Mouse (Mus musculus): ENCODE data around the gene Vstm5.
"Not testable (repeated sequence)": the region's sequence is repeated elsewhere in the genome, so short reads cannot be mapped to it uniquely, and the experiment has no call there.

The Vstm5 gene

DNA sequence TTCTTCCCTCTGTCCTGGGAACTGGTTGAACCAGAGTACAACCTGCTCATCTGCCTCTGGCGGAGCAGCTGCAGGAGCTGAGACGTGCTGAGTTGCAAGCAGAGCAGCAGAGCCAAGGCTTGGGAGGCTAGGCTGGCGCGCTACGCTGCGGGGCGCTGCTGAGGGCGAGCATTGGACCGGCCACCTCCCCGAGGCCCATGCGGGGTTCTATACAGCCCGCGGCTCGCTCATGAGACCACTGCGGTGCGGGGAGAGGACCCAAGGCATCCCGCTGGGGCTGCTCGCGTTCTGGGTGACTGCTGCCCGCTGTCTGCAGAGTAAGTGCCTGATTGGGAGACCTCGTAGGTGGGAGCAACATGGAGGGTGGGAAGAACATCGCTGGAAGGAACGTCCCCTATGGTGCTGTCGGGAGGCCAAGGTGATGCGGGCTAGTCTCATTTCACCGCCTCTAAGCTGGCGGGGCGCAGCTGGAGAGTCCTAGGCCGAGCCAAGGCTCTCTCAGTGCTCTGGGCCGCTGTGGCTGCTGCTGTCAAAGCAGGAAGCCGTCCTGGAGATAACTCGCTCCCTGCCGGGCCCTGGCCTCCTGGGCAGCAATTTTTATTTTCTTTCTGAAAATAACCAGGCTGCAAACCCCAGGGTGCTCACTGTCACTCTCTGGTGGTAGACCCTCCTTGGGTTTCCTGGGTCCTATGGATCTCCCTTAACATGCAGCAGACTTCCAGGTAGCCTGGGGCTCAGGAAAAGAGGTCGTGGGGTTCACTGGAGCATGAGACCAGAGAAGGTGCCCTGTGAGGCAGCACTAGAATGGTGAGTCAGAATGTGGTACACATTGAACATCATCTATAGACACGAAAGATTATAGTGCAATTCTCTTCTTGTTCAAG, at the start of gene Vstm5:
TSS of gene Vstm5 (plus strand) at position 4 of the 884 bp plus-strand sequence.
- peak; percentile 68 for DNase-seq (ENCODE audit: low spot score)

DNA sequence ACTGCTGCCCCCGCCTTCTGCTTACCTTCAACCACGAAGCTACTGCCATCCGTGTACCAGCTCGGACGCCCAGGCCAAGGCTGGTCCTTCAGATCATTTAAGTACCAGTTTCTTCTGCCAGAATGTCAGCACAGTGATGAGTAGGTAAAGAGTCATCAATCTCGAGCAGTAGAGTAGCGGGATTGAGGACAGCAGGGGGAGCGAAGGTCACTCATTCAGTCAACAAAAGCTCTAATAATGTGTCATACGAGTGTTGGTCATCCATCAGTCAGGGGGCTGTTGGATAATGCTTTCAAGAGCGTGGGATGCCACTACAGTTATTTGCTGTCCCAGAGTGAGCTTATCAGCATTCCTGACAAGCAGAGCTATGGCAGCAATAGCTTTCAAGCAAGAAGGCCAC, 44.0 kb upstream of the Vstm5 start:
- DNase-seq (ENCODE audit: low spot score) = not testable (repeated sequence)

DNA sequence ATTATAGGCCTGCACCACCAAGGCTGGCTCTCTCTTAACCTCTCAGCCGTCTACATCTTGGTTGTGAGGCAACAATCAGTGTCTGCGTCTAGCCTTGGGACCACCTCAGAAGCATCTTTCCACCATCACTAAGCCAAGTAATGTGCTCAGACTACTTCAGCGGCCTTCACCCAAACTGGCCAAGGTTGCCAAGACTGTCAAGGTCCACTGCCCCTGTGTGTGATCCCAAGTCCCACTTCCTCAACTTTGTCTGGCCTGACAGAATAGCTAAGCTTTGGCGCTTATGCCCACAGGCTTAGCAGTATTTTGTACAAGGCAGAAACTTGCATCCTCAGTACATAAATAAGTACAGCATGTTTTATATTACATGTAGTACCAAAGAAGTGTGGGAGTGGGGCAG, 32.2 kb upstream of the Vstm5 start:
- no peak for DNase-seq (ENCODE audit: low spot score)

GRCm38 (mm10) chr9:15209320-15209719, 29.5 kb upstream of the Vstm5 start:
- DNase-seq (ENCODE audit: low spot score) = no peak

- peak; percentile 17 for DNase-seq (ENCODE audit: low spot score)
These were observed 27.0 kb upstream of the Vstm5 start for GRCm38 (mm10) chr9:15211876-15212275.

DNA sequence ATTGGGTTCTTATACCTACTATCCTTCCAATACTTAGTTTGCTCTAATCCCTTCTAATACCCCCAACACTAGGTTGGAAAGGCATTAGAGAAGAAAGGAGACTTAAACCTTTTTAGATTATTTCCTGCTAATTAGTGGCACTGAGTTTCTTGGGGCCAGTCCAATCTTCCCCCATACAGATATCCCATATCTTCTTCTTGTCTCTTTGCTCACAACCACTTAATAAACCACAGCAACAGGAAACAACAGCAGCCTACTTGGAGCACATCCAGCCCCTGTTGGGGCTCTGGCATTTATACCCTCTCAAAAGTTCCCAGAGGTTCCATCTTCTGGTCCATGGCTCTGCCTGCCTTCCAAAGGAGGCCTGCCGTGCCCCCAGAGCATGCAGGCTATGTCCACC, 25.1 kb upstream of the Vstm5 start:
- DNase-seq (ENCODE audit: low spot score) = no peak

GRCm38 (mm10) chr9:15224912-15225311, 13.9 kb upstream of the Vstm5 start:
- DNase-seq (ENCODE audit: low spot score) = no peak

- no peak for DNase-seq (ENCODE audit: low spot score)
These were observed 6.4 kb upstream of the Vstm5 start for GRCm38 (mm10) chr9:15232445-15232844.

GRCm38 (mm10) chr9:15233604-15234003, 5.2 kb upstream of the Vstm5 start:
- no peak for DNase-seq (ENCODE audit: low spot score)

GRCm38 (mm10) chr9:15235986-15236385, 2.9 kb upstream of the Vstm5 start:
- no peak for DNase-seq (ENCODE audit: low spot score)

GRCm38 (mm10) chr9:15237516-15238296, 1.1 kb upstream of the Vstm5 start:
- DNase-seq (ENCODE audit: low spot score) = no peak

DNA sequence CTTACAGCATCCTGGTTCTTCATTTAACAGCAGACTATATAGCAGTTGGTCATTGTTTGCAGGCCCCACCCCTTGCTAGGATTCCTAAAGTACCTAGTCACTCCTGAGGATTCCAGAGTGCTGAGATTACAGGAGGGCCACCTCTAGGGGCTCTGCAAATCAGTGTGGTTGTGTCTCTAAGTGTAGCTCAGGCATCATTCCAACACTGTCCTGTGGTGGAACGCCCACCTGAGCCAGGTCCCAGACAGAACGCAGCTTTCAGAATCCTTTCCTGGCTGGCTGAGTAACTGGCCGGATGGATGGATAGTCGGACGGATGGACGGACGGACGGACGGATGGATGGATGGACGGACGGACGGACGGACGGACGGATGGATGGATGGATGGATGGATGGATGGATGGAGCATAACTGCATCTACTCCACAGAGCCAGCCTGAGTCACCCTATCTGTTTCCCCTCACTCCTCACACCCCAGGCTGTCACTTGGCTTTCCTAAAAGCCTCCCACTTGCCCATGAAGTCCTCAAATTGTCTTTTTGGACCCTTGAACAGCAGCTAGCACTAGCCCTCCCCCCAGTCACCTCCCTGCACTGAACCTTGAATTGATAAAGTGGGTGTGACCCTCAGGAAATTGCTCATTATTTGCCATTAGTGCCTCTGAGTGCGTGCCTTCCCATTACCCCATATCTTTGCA, 401 bp upstream of the Vstm5 start:
- DNase-seq (ENCODE audit: low spot score) = no peak

DNA sequence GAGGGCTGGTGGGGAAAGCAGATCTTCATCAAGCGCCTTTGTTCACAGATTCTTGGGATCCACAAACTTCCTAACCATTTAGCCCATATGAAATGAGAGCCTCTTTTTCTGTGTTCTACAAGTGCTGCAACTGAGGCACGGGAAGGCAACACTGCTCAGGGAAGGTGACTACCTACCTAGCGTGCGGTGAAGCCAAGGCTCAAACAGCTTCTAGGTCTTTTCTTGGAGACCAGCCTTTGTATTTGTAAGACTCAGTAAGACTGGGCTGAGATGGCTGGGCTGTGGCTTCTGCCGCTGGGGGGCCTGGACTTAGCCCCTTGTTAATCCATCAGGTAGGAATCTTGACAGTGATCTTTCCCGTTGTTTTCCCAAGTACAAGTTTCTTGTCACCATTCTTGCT, 1.2 kb downstream of the Vstm5 start:
- no peak for DNase-seq (ENCODE audit: low spot score)

DNA sequence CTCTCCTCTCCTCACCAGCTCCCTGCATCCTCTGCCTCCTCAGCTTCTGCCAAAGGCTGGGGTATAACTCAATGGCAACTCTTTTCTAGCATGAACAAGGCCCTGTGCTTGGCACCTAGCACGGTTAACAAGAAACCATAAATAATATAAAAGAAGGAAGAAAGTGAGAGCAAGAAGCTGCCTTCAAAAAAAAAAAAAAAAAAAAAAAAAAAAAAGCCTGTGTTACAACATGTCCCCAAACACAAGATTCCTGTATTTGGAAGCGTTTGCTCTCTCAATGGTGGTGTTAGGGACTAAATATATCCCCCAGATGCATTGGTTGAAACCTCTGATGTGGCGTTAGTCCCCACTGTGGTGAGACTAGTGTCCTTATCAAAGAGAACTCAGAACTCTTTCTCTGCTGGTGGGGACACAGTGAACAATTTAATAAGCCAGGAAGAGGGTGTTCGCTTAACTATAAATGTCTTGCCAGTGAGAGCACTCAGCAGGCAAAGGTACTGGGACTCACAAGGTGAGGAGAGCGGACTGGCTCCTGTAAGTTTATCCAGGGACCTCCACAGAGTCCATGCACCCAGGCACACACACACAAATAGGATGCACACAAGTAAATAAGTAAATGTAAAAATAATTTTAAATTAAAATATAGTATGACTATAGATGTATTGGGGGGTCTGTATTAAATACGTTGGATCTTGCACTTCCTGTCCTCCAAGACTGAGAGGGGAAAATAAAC, 2.2 kb downstream of the Vstm5 start:
- no peak for DNase-seq (ENCODE audit: low spot score)

- DNase-seq (ENCODE audit: low spot score) = peak; percentile 70
These were observed 2.7 kb downstream of the Vstm5 start for GRCm38 (mm10) chr9:15241596-15241939.

GRCm38 (mm10) chr9:15242130-15242529, 3.3 kb downstream of the Vstm5 start:
- no peak for DNase-seq (ENCODE audit: low spot score)

DNA sequence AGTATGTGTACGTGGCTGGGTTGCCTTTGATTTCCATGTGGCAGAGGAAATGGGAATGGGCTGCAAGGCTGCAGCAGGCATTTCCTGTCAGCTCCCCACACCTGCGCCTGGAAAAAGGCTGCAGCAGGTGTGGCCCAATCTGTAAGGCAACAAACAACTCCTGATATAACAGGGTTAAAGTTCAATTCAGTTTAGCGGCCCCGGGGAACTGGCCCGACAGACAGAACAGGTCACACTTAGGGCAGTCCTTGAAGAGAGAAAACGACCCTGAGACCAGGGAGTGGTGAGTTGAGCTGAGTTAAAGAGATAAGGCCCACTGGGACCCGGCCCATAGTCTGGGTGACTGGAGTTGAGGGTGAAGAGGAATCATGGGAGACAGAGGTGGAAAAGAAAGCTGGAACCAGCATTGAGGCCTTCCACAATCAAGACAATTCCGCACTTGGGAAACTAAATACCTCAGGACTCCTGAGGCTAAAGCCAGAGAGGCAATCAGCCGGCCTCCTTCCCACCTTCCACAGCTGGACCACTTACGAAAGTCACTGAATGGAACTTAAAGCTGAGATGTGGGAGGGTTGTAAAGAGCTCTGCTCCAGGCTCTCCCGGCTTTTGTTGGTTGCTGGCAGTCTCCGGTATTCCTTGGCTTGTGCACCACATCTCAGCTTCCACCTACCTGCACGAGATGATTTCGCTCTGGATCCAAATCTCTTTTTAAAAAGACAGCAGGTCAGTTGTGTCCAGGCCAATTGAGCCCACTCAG, 6.7 kb downstream of the Vstm5 start:
- DNase-seq (ENCODE audit: low spot score) = no peak

- DNase-seq (ENCODE audit: low spot score) = no peak
These were observed 11.5 kb downstream of the Vstm5 start for GRCm38 (mm10) chr9:15250376-15250775.

DNA sequence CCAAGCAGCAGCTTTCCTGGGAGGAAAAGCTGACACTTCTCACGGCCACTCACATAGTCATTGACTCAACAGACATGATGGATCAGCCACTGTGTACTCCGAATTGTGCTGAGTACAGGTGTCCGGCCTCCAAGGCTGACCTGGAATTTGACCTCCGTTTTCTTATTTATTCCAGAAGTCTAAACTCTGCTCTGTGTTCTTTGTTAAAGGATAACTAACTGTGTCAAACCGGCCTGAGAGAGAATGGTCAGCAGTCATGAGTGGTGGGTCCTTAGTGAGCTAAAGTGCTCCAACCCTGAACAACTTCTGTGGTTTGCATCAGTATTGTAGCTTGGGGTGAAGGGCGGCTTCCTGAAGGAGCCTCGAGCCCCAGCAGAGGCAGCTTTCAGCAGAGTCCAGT, 13.4 kb downstream of the Vstm5 start:
- no peak for DNase-seq (ENCODE audit: low spot score)

- no peak for DNase-seq (ENCODE audit: low spot score)
These were observed 15.7 kb downstream of the Vstm5 start for GRCm38 (mm10) chr9:15254501-15254900.

DNA sequence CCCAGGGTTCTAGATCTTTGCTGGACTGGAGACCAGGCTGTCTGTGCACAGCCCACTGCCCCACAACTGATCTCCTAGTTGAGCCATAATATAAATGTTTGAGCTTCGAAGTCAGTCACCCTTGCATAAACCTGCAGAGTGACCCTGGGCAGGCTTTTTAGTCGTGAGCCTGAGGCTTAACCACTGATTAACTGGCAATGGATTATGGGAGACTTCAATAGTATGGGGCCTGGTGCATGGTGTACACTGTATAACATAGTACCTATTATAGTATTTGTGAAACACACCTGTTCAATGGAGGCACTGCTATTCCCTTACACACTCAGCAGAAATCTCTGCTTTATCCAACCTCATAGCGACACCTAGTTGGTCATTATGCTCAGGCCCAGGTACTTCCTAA, 17.4 kb downstream of the Vstm5 start:
- no peak for DNase-seq (ENCODE audit: low spot score)

All from retina, embryonic 14.5 days (tissue).